Mouse (Mus musculus): ENCODE data around the gene Tdrd5.
"Not testable (repeated sequence)": the region's sequence is repeated elsewhere in the genome, so short reads cannot be mapped to it uniquely, and the experiment has no call there.

The Tdrd5 gene

GRCm38 (mm10) chr1:156254866-156255265 lies 48.6 kb downstream of the Tdrd5 start:
- no peak for DNase-seq (ENCODE audit: low read depth)

- DNase-seq (ENCODE audit: low read depth), result not testable (repeated sequence)
Observed at GRCm38 (mm10) chr1:156251096-156251495, 52.4 kb downstream of the Tdrd5 start.

GRCm38 (mm10) chr1:156247893-156248292 lies 55.6 kb downstream of the Tdrd5 start:
- DNase-seq (ENCODE audit: low read depth), result peak; percentile 20

GRCm38 (mm10) chr1:156241713-156242348 lies 61.6 kb downstream of the Tdrd5 start:
- DNase-seq (ENCODE audit: low read depth), result peak; percentile 84

- DNase-seq (ENCODE audit: low read depth), result peak; percentile 80
Observed at GRCm38 (mm10) chr1:156241035-156241434, 62.4 kb downstream of the Tdrd5 start.

GRCm38 (mm10) chr1:156231122-156231521 lies 72.3 kb downstream of the Tdrd5 start:
- DNase-seq (ENCODE audit: low read depth), result no peak

- peak; percentile 15 for DNase-seq (ENCODE audit: low read depth)
Observed at GRCm38 (mm10) chr1:156230339-156231089, 73.0 kb downstream of the Tdrd5 start.

- DNase-seq (ENCODE audit: low read depth), result peak; percentile 65
Observed at GRCm38 (mm10) chr1:156229448-156229847, 74.0 kb downstream of the Tdrd5 start.

GRCm38 (mm10) chr1:156228728-156229127 lies 74.7 kb downstream of the Tdrd5 start:
- no peak for DNase-seq (ENCODE audit: low read depth)

GRCm38 (mm10) chr1:156226903-156227302 lies 76.6 kb downstream of the Tdrd5 start:
- DNase-seq (ENCODE audit: low read depth), result no peak

GRCm38 (mm10) chr1:156222205-156223000 lies 81.1 kb downstream of the Tdrd5 start:
- DNase-seq (ENCODE audit: low read depth), result peak; percentile 47

- no peak for DNase-seq (ENCODE audit: low read depth)
Observed at GRCm38 (mm10) chr1:156221327-156221726, 82.1 kb downstream of the Tdrd5 start.

GRCm38 (mm10) chr1:156218573-156218972 lies 84.9 kb downstream of the Tdrd5 start:
- DNase-seq (ENCODE audit: low read depth), result peak; percentile 16

GRCm38 (mm10) chr1:156217941-156218340 lies 85.5 kb downstream of the Tdrd5 start:
- DNase-seq (ENCODE audit: low read depth), result peak; percentile 53

- DNase-seq (ENCODE audit: low read depth), result peak; percentile 77
Observed at GRCm38 (mm10) chr1:156217393-156217792, 86.1 kb downstream of the Tdrd5 start.

- DNase-seq (ENCODE audit: low read depth), result no peak
Observed at GRCm38 (mm10) chr1:156216249-156216648, 87.2 kb downstream of the Tdrd5 start.

GRCm38 (mm10) chr1:156214651-156215050 lies 88.8 kb downstream of the Tdrd5 start:
- no peak for DNase-seq (ENCODE audit: low read depth)

GRCm38 (mm10) chr1:156212923-156213322 lies 90.5 kb downstream of the Tdrd5 start:
- DNase-seq (ENCODE audit: low read depth), result no peak

- no peak for DNase-seq (ENCODE audit: low read depth)
Observed at GRCm38 (mm10) chr1:156211809-156212317, 91.6 kb downstream of the Tdrd5 start.
